Mouse (Mus musculus) neural tube, embryonic 14.5 days (tissue): ENCODE data around the gene Frmd4b. TPM values are rescaled to one million over a fixed set of nuclear protein-coding genes. Genes with fewer than 3 reads are reported as not detected.

Experiments
- ATAC-seq: fragments of 200-750 bp; cut with Nextera tagmentation; 2 replicates; pipeline ENCODE4 v1.8.0; 2017; ENCODE audit warnings: low read depth, mild to moderate bottlenecking, moderate TSS enrichment, moderate library complexity
- H3K27ac ChIP-seq: fragments of 300-500 bp; sonication (generic); 2 replicates; pipeline ENCODE4 v1.5.1; 2014; ENCODE audit warnings: low read depth, mild to moderate bottlenecking, control low read depth, low read length, moderate library complexity, mixed read lengths
- H3K27me3 ChIP-seq: fragments of 300-500 bp; sonication (generic); 2 replicates; pipeline ENCODE4 v1.6.1; 2014; ENCODE audit warnings: low read length; ENCODE audit not compliant: control insufficient read depth, insufficient read depth
- H3K36me3 ChIP-seq: fragments of 300-500 bp; sonication (generic); 2 replicates; pipeline ENCODE4 v1.6.1; 2014; ENCODE audit warnings: low read length, mixed read lengths; ENCODE audit not compliant: control insufficient read depth, insufficient read depth
- H3K4me1 ChIP-seq: fragments of 300-500 bp; sonication (generic); 2 replicates; pipeline ENCODE4 v1.6.1; 2014; ENCODE audit warnings: low read length; ENCODE audit not compliant: control insufficient read depth, insufficient read depth
- H3K4me2 ChIP-seq: fragments of 300-500 bp; sonication (generic); 2 replicates; pipeline ENCODE4 v1.6.1; 2014; ENCODE audit warnings: mild to moderate bottlenecking, low read depth, low read length, control low read depth
- H3K4me3 ChIP-seq: fragments of 300-500 bp; sonication (generic); 2 replicates; pipeline ENCODE4 v1.5.1; 2014; ENCODE audit warnings: low read depth, low read length, control low read depth, mixed read lengths
- H3K9ac ChIP-seq: fragments of 300-500 bp; sonication (generic); replicated peaks from 2 replicates; pipeline ENCODE4 v1.6.1; 2014; ENCODE audit warnings: low read depth, mild to moderate bottlenecking, control low read depth, low read length, mixed read lengths
- H3K9me3 ChIP-seq: fragments of 300-500 bp; sonication (generic); 2 replicates; pipeline ENCODE4 v1.6.1; 2016; ENCODE audit warnings: low read length; ENCODE audit not compliant: control insufficient read depth
- WGBS: fragments of 180-500 bp; shearing (Covaris S2); extraction: QIAGEN DNeasy Blood & Tissue Kit; methylation state at CpG from one replicate; pipeline ENCODE4 v1.1.7; 2014; 5-methylcytosine and 5-hydroxymethylcytosine counted together
- polyA plus RNA-seq: library from polyadenylated mRNA; unstranded; fragments of >200 nt; fragmentation: Nextera tagmentation; extraction: Ambion mirVana; gene quantifications from 2 replicates; pipeline ENCODE4 v1.2.1, GENCODE M21; 2014

Frmd4b gene
- polyA plus RNA-seq, 1 experiment from 2014 or later: 26.8 TPM

GRCm38 (mm10) chr6:97252711-97253221 lies 364.6 kb downstream of the Frmd4b start, which contains the start of gene Lmod3:
TSS of gene Lmod3 (minus strand) at chr6:97252759.
- H3K9me3 ChIP-seq: no peaks in the 10 kb centered on the region

DNA sequence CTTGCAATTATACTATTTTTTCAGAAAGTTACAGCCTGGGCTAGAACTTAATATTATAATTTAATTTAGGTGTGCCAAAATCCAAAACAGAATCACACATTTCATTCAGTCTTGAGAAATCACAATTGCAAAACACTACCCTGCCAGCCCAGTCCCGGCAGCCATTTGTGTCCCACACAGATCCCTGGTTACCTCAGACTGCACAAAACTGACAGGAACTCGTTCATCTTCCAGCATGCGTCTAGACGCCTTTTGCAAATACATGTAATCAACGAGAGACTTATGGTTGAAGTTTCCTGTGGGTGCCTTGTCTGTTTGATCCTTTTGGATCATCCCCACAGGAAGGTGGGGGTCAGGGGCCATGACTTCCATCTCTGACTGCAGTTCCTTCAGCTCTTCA lies 365.3 kb downstream of the Frmd4b start:
- Histone ChIP-seq H3K9me3 (no peaks in the 10 kb centered on the region), H3K36me3 (no peaks in the 10 kb centered on the region), H3K27me3 (no peaks in the 10 kb centered on the region), H3K4me1 (no peaks in the 10 kb centered on the region), H3K27ac (no peak overlapping the region), H3K9ac (no peak overlapping the region), H3K4me3 (no peak overlapping the region), H3K4me2 (no peak overlapping the region)
- no peak for ATAC-seq
- WGBS: 69% methylated on average over 5 of the region's 5 CpGs

More at GRCm38 (mm10) chr6:97252711-97253221, 364.6 kb downstream of the Frmd4b start, which contains the start of gene Lmod3:
- H3K36me3 ChIP-seq: no peaks in the 10 kb centered on the region
- H3K4me1 ChIP-seq: no peaks in the 10 kb centered on the region
- H3K9ac ChIP-seq: no peak within 1 kb of the TSS
- no peak for ATAC-seq
- no peak within 1 kb of the TSS for H3K4me2 ChIP-seq
- no peak within 1 kb of the TSS for H3K4me3 ChIP-seq
- 51% methylated on average over 9 of the region's 9 CpGs for WGBS
- H3K27ac ChIP-seq: no peak within 1 kb of the TSS
- H3K27me3 ChIP-seq: no peaks in the 10 kb centered on the region

GRCm38 (mm10) chr6:97250966-97251365 lies 366.4 kb downstream of the Frmd4b start:
- Histone ChIP-seq H3K27me3 (no peaks in the 10 kb centered on the region), H3K4me2 (no peak overlapping the region), H3K27ac (no peak overlapping the region), H3K36me3 (no peaks in the 10 kb centered on the region), H3K9ac (no peak overlapping the region), H3K4me3 (no peak overlapping the region), H3K9me3 (no peaks in the 10 kb centered on the region), H3K4me1 (no peaks in the 10 kb centered on the region)
- 43% methylated on average over 6 of the region's 6 CpGs for WGBS
- ATAC-seq: no peak

DNA sequence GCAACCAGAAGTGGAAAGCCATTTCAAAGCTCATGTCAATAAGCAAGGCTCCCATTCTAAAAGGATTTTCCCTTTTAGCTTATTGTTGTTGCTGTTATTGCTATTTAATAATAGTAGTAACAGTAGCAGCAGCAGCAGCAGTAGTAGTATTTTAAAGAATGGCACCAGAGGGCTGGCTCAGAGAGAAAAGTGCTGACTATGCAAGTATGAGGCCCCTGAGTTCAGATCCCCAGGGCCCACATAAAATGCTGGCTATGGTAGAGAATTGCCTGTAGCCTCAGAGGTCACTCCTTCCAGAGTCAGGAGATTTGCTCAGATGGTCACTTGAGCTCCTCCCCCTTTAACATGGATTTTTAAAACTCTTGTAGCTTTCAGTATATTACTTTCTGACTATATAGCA lies 372.1 kb downstream of the Frmd4b start:
- Histone ChIP-seq H3K4me2 (no peak overlapping the region), H3K9ac (no peak overlapping the region), H3K27ac (no peak overlapping the region), H3K4me1 (no peaks in the 10 kb centered on the region), H3K27me3 (no peaks in the 10 kb centered on the region), H3K4me3 (no peak overlapping the region), H3K9me3 (no peaks in the 10 kb centered on the region), H3K36me3 (no peaks in the 10 kb centered on the region)
- no peak for ATAC-seq

DNA sequence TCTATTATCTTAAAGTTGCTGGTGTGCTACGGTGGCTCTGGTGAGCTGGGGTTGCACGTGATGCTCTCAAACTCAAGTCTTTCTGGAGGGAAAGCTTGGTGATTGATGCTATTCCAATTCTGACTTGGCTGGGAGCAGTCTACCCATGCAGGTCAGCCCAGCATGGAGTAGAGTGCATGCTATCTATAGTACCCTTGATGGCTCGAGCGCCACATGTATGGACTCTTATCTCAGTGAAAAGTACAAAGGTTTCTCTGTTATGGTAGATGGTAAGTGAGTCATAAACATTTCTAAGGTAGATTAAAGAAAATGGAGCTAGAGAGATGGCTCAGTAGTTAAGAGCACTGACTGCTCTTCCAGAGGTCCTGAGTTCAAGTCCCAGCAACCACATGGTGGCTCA lies 374.8 kb downstream of the Frmd4b start:
- no peaks in the 10 kb centered on the region for H3K36me3 ChIP-seq
- no peak overlapping the region for H3K27ac ChIP-seq
- H3K27me3 ChIP-seq: no peaks in the 10 kb centered on the region
- WGBS: 93% methylated on average over 4 of the region's 4 CpGs
- H3K9ac ChIP-seq: no peak overlapping the region
- no peaks in the 10 kb centered on the region for H3K4me1 ChIP-seq
- no peak overlapping the region for H3K4me2 ChIP-seq
- no peak overlapping the region for H3K4me3 ChIP-seq
- no peak for ATAC-seq
- H3K9me3 ChIP-seq: no peaks in the 10 kb centered on the region

- no peak for ATAC-seq
- no peak overlapping the region for H3K27ac ChIP-seq
- 89% methylated on average over 5 of the region's 5 CpGs for WGBS
These were observed 377.2 kb downstream of the Frmd4b start for GRCm38 (mm10) chr6:97240092-97240491.

GRCm38 (mm10) chr6:97239360-97239759 lies 378.0 kb downstream of the Frmd4b start:
- Histone ChIP-seq H3K27me3 (no peaks in the 10 kb centered on the region), H3K9me3 (no peaks in the 10 kb centered on the region), H3K9ac (no peak overlapping the region), H3K4me3 (no peak overlapping the region), H3K4me1 (no peaks in the 10 kb centered on the region), H3K27ac (no peak overlapping the region), H3K4me2 (no peak overlapping the region), H3K36me3 (no peaks in the 10 kb centered on the region)
- WGBS: 91% methylated on average over 6 of the region's 6 CpGs
- no peak for ATAC-seq

More at GRCm38 (mm10) chr6:97240092-97240491, 377.2 kb downstream of the Frmd4b start:
- Histone ChIP-seq H3K4me2 (no peak overlapping the region), H3K36me3 (no peaks in the 10 kb centered on the region), H3K4me3 (no peak overlapping the region), H3K4me1 (no peaks in the 10 kb centered on the region), H3K9me3 (no peaks in the 10 kb centered on the region), H3K27me3 (no peaks in the 10 kb centered on the region), H3K9ac (no peak overlapping the region)

Other genes with a start within 250 kb of the Frmd4b start
- 0.73 and 1.6 TPM in 2 replicates for gene Mitf, start 189.5 kb upstream of the Frmd4b start, polyA plus RNA-seq